Mouse (Mus musculus): Measurements from ENCODE around the gene Gnai2. TPM values are rescaled to one million over a fixed set of nuclear protein-coding genes. Genes with fewer than 3 reads are reported as not detected.
A peak's percentile ranks its signal among the peaks of the same experiment; 100 is the strongest.

Gnai2 gene
- polyA plus RNA-seq, 1 experiment from 2014 or later, result 210 TPM

DNA sequence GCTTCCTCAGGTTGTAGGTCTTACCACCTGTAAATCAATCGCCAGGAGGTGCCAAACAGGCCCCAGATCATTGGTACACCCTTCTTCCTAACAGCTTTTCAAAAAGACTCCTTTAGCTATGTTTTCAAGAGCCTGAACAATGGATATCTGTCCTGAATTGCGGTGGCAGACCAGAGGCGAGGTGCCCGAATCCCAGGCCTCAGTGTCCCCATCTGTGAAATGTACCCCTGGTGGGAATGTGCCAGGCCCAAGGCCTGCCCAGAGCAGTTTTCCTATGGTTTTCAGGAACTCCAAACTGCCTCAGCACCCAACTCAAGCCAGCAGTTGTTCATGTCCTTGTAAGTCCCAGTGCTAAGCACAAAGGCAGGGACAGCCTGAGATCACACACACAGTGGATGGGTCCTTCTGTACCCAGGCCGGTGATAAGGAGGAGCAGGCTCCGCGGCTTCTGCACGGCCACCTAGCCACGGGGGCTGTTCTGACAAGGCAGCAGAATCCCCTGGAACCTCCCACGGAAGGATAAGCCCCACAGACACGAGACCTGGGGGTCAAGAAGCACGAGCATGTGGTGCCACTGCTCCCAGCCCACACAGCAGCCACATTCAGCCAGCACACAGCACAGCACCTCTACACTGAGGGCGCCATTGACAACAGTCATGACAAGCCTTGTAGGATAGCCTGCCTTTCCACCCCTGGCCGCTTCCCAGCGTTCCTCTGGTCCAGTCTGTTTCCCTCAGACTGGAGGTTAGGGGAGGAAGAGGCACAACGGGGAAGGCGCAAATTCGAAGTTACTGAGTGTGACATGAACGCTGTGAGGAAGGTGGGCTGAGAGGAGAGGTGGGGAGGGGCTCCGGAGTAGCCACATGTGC lies 7.5 kb downstream of the Gnai2 start:
- no peak for ATAC-seq
- Histone ChIP-seq H3K4me3 (no peak overlapping the region), H3K27me3 (replicated peaks) (no peaks in the 10 kb centered on the region), H3K4me2 (peak overlapping the region; percentile 47), H3K36me3 (peaks cover 75% of the 10 kb centered on the region), H3K4me1 (peaks cover 89% of the 10 kb centered on the region), H3K9me3 (replicated peaks) (no peaks in the 10 kb centered on the region), H3K27ac (peak overlapping the region; percentile 91), H3K9ac (peak overlapping the region; percentile 45)
- WGBS (ENCODE audit: insufficient replicate concordance), result 40% methylated on average over 20 of the region's 20 CpGs

DNA sequence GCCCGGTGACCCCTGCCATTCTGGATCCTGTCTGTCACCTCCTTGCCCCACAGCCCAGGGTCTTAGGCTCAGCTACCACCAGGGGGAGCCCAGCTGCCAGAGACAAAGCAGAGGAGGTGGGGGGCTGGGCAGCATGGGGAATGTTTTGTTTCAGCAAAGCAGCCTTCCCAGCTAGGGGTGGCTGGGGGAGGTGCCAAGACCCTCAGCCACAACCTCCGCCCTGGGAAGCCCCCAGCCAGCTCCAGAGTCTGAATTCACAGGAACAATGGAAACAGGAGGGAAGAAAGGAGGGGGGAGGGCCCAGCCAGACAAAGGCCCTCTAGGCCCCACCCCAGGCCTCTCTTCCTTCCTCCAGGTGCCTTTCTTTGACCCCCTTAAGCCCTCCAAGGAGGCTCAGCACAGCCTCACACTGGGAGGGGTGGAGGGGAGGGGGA lies 8.3 kb downstream of the Gnai2 start:
- Histone ChIP-seq H3K9ac (peak overlapping the region; percentile 45), H3K4me1 (peaks cover 81% of the 10 kb centered on the region), H3K27ac (peak overlapping the region; percentile 91), H3K9me3 (replicated peaks) (no peaks in the 10 kb centered on the region), H3K4me3 (no peak overlapping the region), H3K36me3 (peaks cover 78% of the 10 kb centered on the region), H3K27me3 (replicated peaks) (no peaks in the 10 kb centered on the region), H3K4me2 (peak overlapping the region; percentile 47)
- WGBS (ENCODE audit: insufficient replicate concordance), result 4% methylated on average over 2 of the region's 2 CpGs
- ATAC-seq, result peak; percentile 44; the same call in 1 of the 2 replicates

DNA sequence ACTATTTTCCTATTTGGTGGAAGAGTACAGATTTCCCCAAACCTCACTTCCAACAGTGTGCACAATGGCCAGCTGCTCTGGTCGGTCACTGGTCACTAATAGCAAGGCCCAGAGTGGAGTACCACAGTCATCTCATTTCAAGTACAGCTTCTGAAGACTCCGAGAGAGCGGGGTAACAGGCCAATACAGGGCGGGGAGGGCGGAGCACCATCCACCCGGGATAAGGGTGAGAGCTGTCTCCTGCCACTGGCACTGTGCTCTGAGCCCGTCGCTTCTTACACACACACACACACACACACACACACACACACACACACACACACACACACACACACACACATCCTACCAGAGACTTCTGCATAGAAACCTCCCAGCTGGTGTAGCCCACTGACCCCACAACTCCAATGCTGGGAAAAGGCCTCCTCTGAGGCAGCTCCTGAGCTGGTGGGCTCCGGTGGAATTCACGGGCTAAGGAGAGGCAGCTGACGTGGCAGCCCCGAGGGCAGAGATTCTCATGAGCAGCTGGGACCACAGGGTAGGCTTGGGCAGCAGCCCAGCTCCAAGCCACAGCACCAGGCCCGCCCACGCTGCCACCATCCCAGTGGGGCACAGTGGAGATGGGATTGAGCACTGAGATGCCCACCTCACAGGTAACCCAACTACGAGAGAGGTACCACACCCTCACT lies 8.9 kb downstream of the Gnai2 start:
- ATAC-seq, result peak; percentile 33; the same call in 1 of the 2 replicates
- WGBS (ENCODE audit: insufficient replicate concordance), result 42% methylated on average over 15 of the region's 15 CpGs
- H3K9ac ChIP-seq, result peak overlapping the region; percentile 45
- H3K9me3 ChIP-seq (replicated peaks), result no peaks in the 10 kb centered on the region
- no peaks in the 10 kb centered on the region for H3K27me3 ChIP-seq (replicated peaks)
- H3K4me3 ChIP-seq, result no peak overlapping the region
- H3K36me3 ChIP-seq, result peaks cover 73% of the 10 kb centered on the region
- H3K27ac ChIP-seq, result peak overlapping the region; percentile 91
- H3K4me1 ChIP-seq, result peaks cover 75% of the 10 kb centered on the region
- peak overlapping the region; percentile 47 for H3K4me2 ChIP-seq

- ATAC-seq, result no peak
- peaks cover 70% of the 10 kb centered on the region for H3K4me1 ChIP-seq
- H3K9ac ChIP-seq, result no peak overlapping the region
- WGBS (ENCODE audit: insufficient replicate concordance), result 82% methylated on average over 12 of the region's 12 CpGs
- no peak overlapping the region for H3K4me3 ChIP-seq
- H3K27me3 ChIP-seq (replicated peaks), result no peaks in the 10 kb centered on the region
- no peaks in the 10 kb centered on the region for H3K9me3 ChIP-seq (replicated peaks)
- H3K4me2 ChIP-seq, result peak overlapping the region; percentile 47; the same call in 1 of the 2 replicates
- peaks cover 67% of the 10 kb centered on the region for H3K36me3 ChIP-seq
- H3K27ac ChIP-seq, result peak overlapping the region; percentile 34; the same call in 1 of the 2 replicates
Observed at GRCm38 (mm10) chr9:107625351-107626128, 9.6 kb downstream of the Gnai2 start.

DNA sequence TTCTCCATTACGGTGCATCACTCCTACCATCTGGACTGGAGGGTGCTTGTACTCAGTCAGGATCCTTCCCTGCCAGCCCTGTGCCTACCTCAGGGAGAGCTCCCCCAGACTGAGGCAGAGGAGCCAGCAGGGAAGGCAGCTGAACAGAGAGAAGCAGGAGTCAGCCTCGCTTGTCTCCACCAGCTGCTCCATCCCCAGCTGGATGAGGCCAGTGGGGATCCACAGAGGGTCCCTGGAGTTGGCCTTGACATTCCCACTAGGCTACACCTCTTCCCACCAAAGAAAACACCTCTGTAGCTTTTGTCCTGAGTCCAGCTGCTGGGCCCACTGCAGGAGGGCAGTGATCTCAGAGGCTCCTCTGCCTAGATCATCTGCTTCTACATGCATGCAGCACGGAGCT lies 10.2 kb downstream of the Gnai2 start:
- peaks cover 71% of the 10 kb centered on the region for H3K36me3 ChIP-seq
- H3K4me1 ChIP-seq, result peaks cover 70% of the 10 kb centered on the region
- WGBS (ENCODE audit: insufficient replicate concordance), result 68% methylated on average over 3 of the region's 3 CpGs
- no peaks in the 10 kb centered on the region for H3K9me3 ChIP-seq (replicated peaks)
- H3K27me3 ChIP-seq (replicated peaks), result no peaks in the 10 kb centered on the region
- 0 out of 2 replicates have a peak overlapping the region, but pooled peaks have one; percentile 34 for H3K27ac ChIP-seq
- H3K4me2 ChIP-seq, result peak overlapping the region; percentile 17; the same call in 1 of the 2 replicates
- no peak overlapping the region for H3K4me3 ChIP-seq
- no peak for ATAC-seq
- H3K9ac ChIP-seq, result no peak overlapping the region

DNA sequence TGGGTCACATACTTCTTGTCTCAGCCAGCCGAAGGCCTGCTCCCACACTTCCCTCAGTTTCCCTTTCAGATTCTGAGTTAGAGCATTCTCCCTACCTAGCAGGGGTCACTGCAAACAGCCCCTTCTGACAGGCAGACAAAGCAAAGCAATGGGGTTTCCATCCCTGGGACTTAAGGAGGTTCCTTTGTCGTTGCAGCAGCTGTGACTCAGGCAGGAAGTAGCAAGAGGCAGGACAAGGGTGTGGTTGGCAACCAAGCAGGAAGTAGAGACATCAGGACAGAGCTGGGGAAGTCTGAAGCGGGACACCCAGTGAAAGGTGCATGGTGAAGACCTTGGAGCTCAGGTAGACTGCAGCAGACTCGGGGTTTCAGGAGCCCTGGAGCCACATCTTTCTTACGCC lies 10.6 kb downstream of the Gnai2 start:
- no peak for ATAC-seq
- H3K9ac ChIP-seq, result no peak overlapping the region

DNA sequence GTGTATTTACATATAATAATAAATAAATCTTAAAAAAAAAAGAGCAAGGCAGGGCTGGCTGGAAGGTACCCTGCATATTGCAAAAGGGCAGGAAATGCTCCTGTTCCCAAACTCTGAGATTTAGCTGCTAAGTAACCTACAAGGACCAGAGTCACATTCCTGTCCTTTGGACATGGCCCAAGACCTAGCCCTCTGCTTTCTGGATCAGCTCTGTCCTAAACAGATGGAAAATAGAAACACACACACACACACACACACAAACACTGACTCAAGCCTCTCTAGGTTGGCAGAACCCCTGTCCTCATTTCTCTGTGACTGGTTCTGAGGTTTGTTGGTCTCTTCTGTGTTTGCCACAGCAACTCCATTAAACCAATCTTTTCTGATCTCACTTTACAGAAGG lies 14.2 kb downstream of the Gnai2 start:
- no peak overlapping the region for H3K27ac ChIP-seq
- H3K27me3 ChIP-seq (replicated peaks), result no peaks in the 10 kb centered on the region
- H3K36me3 ChIP-seq, result peaks cover 84% of the 10 kb centered on the region
- no peak overlapping the region for H3K9ac ChIP-seq
- H3K9me3 ChIP-seq (replicated peaks), result no peaks in the 10 kb centered on the region
- no peak for ATAC-seq
- peaks cover 47% of the 10 kb centered on the region for H3K4me1 ChIP-seq
- H3K4me3 ChIP-seq, result no peak overlapping the region
- H3K4me2 ChIP-seq, result no peak overlapping the region

More for the DNA sequence above, 10.6 kb downstream of the Gnai2 start:
- 39% methylated on average over 5 of the region's 5 CpGs for WGBS (ENCODE audit: insufficient replicate concordance)
- H3K4me1 ChIP-seq, result peaks cover 70% of the 10 kb centered on the region
- peaks cover 75% of the 10 kb centered on the region for H3K36me3 ChIP-seq
- H3K9me3 ChIP-seq (replicated peaks), result no peaks in the 10 kb centered on the region
- H3K4me3 ChIP-seq, result no peak overlapping the region
- H3K27me3 ChIP-seq (replicated peaks), result no peaks in the 10 kb centered on the region
- peak overlapping the region; percentile 17; the same call in 1 of the 2 replicates for H3K4me2 ChIP-seq
- H3K27ac ChIP-seq, result peak overlapping the region; percentile 34; the same call in 1 of the 2 replicates

DNA sequence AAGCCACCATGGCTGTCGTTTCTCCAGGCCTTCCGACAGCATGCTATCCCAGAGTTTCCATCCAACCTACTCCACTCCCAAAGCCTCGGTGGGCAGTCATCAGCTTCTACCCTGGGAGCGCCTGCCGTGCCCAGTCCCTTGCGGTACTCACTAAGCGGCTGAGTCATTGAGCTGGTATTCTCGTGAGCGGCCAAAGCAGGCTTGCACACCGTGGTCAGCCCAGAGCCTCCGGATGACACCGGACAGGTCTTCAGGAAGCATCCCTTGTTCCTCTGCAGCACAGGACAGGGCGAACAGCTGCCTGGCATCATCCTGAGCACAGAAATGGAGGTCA lies 15.7 kb downstream of the Gnai2 start:
- no peak overlapping the region for H3K4me3 ChIP-seq
- H3K4me1 ChIP-seq, result peaks cover 32% of the 10 kb centered on the region
- H3K27me3 ChIP-seq (replicated peaks), result no peaks in the 10 kb centered on the region
- H3K36me3 ChIP-seq, result peaks cover 85% of the 10 kb centered on the region
- 68% methylated on average over 13 of the region's 13 CpGs for WGBS (ENCODE audit: insufficient replicate concordance)
- no peaks in the 10 kb centered on the region for H3K9me3 ChIP-seq (replicated peaks)
- ATAC-seq, result peak; percentile 8
- H3K4me2 ChIP-seq, result no peak overlapping the region
- H3K9ac ChIP-seq, result no peak overlapping the region
- H3K27ac ChIP-seq, result peak overlapping the region; percentile 61

DNA sequence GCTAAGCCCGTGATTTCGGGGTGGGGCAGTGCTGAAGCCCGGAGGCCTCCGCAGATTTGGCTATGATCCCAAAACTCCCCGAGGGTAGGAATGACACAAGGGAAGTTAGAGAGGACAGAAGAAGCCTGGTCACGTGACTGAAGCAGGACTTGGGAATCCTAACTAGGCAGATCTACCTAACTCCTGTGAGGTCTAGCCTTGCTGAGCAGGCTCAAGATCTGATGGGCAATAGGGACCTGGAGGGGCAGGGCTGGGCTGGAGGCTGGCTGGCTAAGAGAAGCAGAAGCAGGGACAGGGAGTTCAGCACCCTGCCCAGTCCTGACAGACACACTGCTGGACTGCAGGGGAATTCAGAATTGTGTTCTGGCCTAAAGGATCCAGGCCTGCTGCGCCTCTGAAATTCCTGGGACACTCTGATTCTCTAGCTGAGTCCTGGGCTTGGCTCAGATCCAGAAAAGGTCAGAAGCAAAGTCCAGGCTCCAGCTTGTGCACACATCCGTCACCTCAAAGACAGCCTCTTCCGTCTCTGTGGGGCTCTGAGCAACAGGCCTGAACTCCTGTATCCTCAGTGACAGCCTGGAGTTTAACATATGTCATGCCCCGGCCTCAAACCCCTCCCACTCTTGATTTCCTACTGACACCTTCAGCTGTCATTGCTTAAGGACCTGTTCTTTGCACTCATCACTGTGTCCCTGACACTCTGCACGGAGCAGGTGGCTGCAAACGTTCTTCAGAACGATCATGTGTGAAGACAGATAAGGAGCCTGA lies 16.2 kb downstream of the Gnai2 start:
- H3K9ac ChIP-seq, result no peak overlapping the region

GRCm38 (mm10) chr9:107618098-107618497 lies 17.1 kb downstream of the Gnai2 start:
- no peak overlapping the region for H3K9ac ChIP-seq
- no peak overlapping the region for H3K27ac ChIP-seq
- no peak for ATAC-seq
- WGBS (ENCODE audit: insufficient replicate concordance), result 93% methylated on average over 6 of the region's 6 CpGs
- no peaks in the 10 kb centered on the region for H3K27me3 ChIP-seq (replicated peaks)
- H3K4me1 ChIP-seq, result peaks cover 32% of the 10 kb centered on the region
- peaks cover 82% of the 10 kb centered on the region for H3K36me3 ChIP-seq
- H3K9me3 ChIP-seq (replicated peaks), result no peaks in the 10 kb centered on the region
- no peak overlapping the region for H3K4me2 ChIP-seq
- no peak overlapping the region for H3K4me3 ChIP-seq

More for the DNA sequence above, 16.2 kb downstream of the Gnai2 start:
- no peak overlapping the region for H3K4me2 ChIP-seq
- H3K4me3 ChIP-seq, result no peak overlapping the region
- ATAC-seq, result peak; percentile 60
- H3K27me3 ChIP-seq (replicated peaks), result no peaks in the 10 kb centered on the region
- H3K4me1 ChIP-seq, result peaks cover 27% of the 10 kb centered on the region
- H3K36me3 ChIP-seq, result peaks cover 86% of the 10 kb centered on the region
- peak overlapping the region; percentile 61 for H3K27ac ChIP-seq
- no peaks in the 10 kb centered on the region for H3K9me3 ChIP-seq (replicated peaks)
- WGBS (ENCODE audit: insufficient replicate concordance), result 57% methylated on average over 13 of the region's 13 CpGs

- peaks cover 35% of the 10 kb centered on the region for H3K4me1 ChIP-seq
- ATAC-seq, result no peak
- H3K9me3 ChIP-seq (replicated peaks), result no peaks in the 10 kb centered on the region
- H3K36me3 ChIP-seq, result peaks cover 76% of the 10 kb centered on the region
- H3K4me3 ChIP-seq, result no peak overlapping the region
- no peak overlapping the region for H3K27ac ChIP-seq
- no peak overlapping the region for H3K9ac ChIP-seq
- H3K27me3 ChIP-seq (replicated peaks), result no peaks in the 10 kb centered on the region
- WGBS (ENCODE audit: insufficient replicate concordance), result 55% methylated on average over 2 of the region's 2 CpGs
- no peak overlapping the region for H3K4me2 ChIP-seq
Observed at GRCm38 (mm10) chr9:107617461-107617860, 17.7 kb downstream of the Gnai2 start.
